Mouse (Mus musculus) forebrain, embryonic 14.5 days (tissue): Measurements from ENCODE around the gene St6galnac1. TPM values are rescaled to one million over a fixed set of nuclear protein-coding genes. Genes with fewer than 3 reads are reported as not detected.

ENCODE experiments used
- ATAC-seq: fragments of 200-750 bp; cut with Nextera tagmentation; 2 replicates; pipeline ENCODE4 v1.8.0; 2017; ENCODE audit warnings: mild to moderate bottlenecking, moderate library complexity
- DNase-seq: peaks from one replicate; pipeline ENCODE4 v3.0.0-alpha.2; 2015; ENCODE audit warnings: low spot score
- H3K27ac ChIP-seq: fragments of 300-500 bp; sonication (generic); 2 replicates; pipeline ENCODE4 v1.5.1; 2014; ENCODE audit warnings: low read depth, mild to moderate bottlenecking, control low read depth, low read length, moderate library complexity
- H3K27me3 ChIP-seq: fragments of 300-500 bp; sonication (generic); replicated peaks from 2 replicates; pipeline ENCODE4 v1.6.1; 2014; ENCODE audit warnings: low read length, control low read depth, mixed read lengths; ENCODE audit not compliant: control insufficient read depth, insufficient read depth
- H3K36me3 ChIP-seq: fragments of 300-500 bp; sonication (generic); 2 replicates; pipeline ENCODE4 v1.6.1; 2014; ENCODE audit warnings: low read length, control low read depth; ENCODE audit not compliant: control insufficient read depth, insufficient read depth
- H3K4me1 ChIP-seq: fragments of 300-500 bp; sonication (generic); 2 replicates; pipeline ENCODE4 v1.6.1; 2014; ENCODE audit warnings: antibody characterized with exemption, low read length, control low read depth; ENCODE audit not compliant: control insufficient read depth, insufficient read depth
- H3K4me2 ChIP-seq: fragments of 300-500 bp; sonication (generic); 2 replicates; pipeline ENCODE4 v1.6.1; 2014; ENCODE audit warnings: mild to moderate bottlenecking, control low read depth, low read length
- H3K4me3 ChIP-seq: fragments of 300-500 bp; sonication (generic); 2 replicates; pipeline ENCODE4 v1.5.1; 2014; ENCODE audit warnings: low read depth, low read length, control low read depth
- H3K9ac ChIP-seq: fragments of 300-500 bp; sonication (generic); 2 replicates; pipeline ENCODE4 v1.6.1; 2014; ENCODE audit warnings: mild to moderate bottlenecking, low read length, control low read depth, moderate library complexity
- H3K9me3 ChIP-seq: fragments of 300-500 bp; sonication (generic); replicated peaks from 2 replicates; pipeline ENCODE4 v1.6.1; 2016; ENCODE audit warnings: low read length, control low read depth, mixed read lengths; ENCODE audit not compliant: control insufficient read depth
- WGBS: fragments of 180-500 bp; shearing (Covaris S2); extraction: QIAGEN DNeasy Blood & Tissue Kit; methylation state at CpG from one replicate; pipeline ENCODE4 v1.1.7; 2014; 5-methylcytosine and 5-hydroxymethylcytosine counted together
- polyA plus RNA-seq: library from polyadenylated mRNA; unstranded; fragments of >200 nt; fragmentation: Nextera tagmentation; extraction: Ambion mirVana; gene quantifications from 2 replicates; pipeline ENCODE4 v1.2.1, GENCODE M21; 2014

Gene St6galnac1
- polyA plus RNA-seq, 1 experiment from 2014 or later, result not detected

GRCm38 (mm10) chr11:116808811-116809395 is 33.6 kb upstream of the St6galnac1 start:
- Histone ChIP-seq H3K27ac (no peak overlapping the region), H3K4me2 (no peak overlapping the region), H3K4me3 (no peak overlapping the region), H3K4me1 (peaks cover 23% of the 10 kb centered on the region), H3K9ac (no peak overlapping the region), H3K9me3 (no peaks in the 10 kb centered on the region), H3K27me3 (no peaks in the 10 kb centered on the region), H3K36me3 (no peaks in the 10 kb centered on the region)
- ATAC-seq (no peak), DNase-seq (no peak)
- WGBS, result 79% methylated on average over 11 of the region's 11 CpGs

- no peaks in the 10 kb centered on the region for H3K9me3 ChIP-seq
- no peak overlapping the region; the same call in 1 of the 2 replicates for H3K27ac ChIP-seq
- ATAC-seq, result no peak
- H3K36me3 ChIP-seq, result no peaks in the 10 kb centered on the region
- H3K4me3 ChIP-seq, result no peak overlapping the region
- H3K27me3 ChIP-seq, result no peaks in the 10 kb centered on the region
- peak; percentile 90 for DNase-seq
- no peak overlapping the region for H3K4me2 ChIP-seq
- WGBS, result 28% methylated on average over 7 of the region's 7 CpGs
- H3K4me1 ChIP-seq, result peaks cover 17% of the 10 kb centered on the region
- H3K9ac ChIP-seq, result no peak overlapping the region
Observed at GRCm38 (mm10) chr11:116807938-116808606, 32.8 kb upstream of the St6galnac1 start.

- no peak for ATAC-seq
- WGBS, result 63% methylated on average over 3 of the region's 3 CpGs
Observed at GRCm38 (mm10) chr11:116807526-116807925, 32.2 kb upstream of the St6galnac1 start.

GRCm38 (mm10) chr11:116807116-116807515 is 31.8 kb upstream of the St6galnac1 start:
- H3K4me2 ChIP-seq, result no peak overlapping the region
- H3K36me3 ChIP-seq, result no peaks in the 10 kb centered on the region
- H3K9ac ChIP-seq, result no peak overlapping the region
- no peak overlapping the region for H3K4me3 ChIP-seq
- DNase-seq, result peak; percentile 1
- peaks cover 7% of the 10 kb centered on the region for H3K4me1 ChIP-seq
- ATAC-seq, result no peak
- 48% methylated on average over 7 of the region's 7 CpGs for WGBS
- no peaks in the 10 kb centered on the region for H3K27me3 ChIP-seq
- no peak overlapping the region for H3K27ac ChIP-seq
- H3K9me3 ChIP-seq, result no peaks in the 10 kb centered on the region

More at GRCm38 (mm10) chr11:116807526-116807925, 32.2 kb upstream of the St6galnac1 start:
- Histone ChIP-seq H3K27ac (no peak overlapping the region; the same call in 1 of the 2 replicates), H3K4me1 (peaks cover 11% of the 10 kb centered on the region), H3K27me3 (no peaks in the 10 kb centered on the region), H3K4me2 (no peak overlapping the region), H3K36me3 (no peaks in the 10 kb centered on the region), H3K4me3 (no peak overlapping the region), H3K9ac (no peak overlapping the region), H3K9me3 (no peaks in the 10 kb centered on the region)
- DNase-seq, result peak; percentile 16

- H3K4me1 ChIP-seq, result peaks cover 6% of the 10 kb centered on the region
- 79% methylated on average over 15 of the region's 15 CpGs for WGBS
- ATAC-seq (no peak), DNase-seq (peak; percentile 10)
- no peaks in the 10 kb centered on the region for H3K36me3 ChIP-seq
- H3K27me3 ChIP-seq, result no peaks in the 10 kb centered on the region
- no peak overlapping the region; the same call in 1 of the 2 replicates for H3K27ac ChIP-seq
- H3K4me3 ChIP-seq, result no peak overlapping the region
- no peak overlapping the region for H3K4me2 ChIP-seq
- H3K9me3 ChIP-seq, result no peaks in the 10 kb centered on the region
- no peak overlapping the region for H3K9ac ChIP-seq
Observed at GRCm38 (mm10) chr11:116806136-116807071, 31.1 kb upstream of the St6galnac1 start.

- H3K27me3 ChIP-seq, result no peaks in the 10 kb centered on the region
- DNase-seq (no peak), ATAC-seq (no peak)
- H3K9me3 ChIP-seq, result no peaks in the 10 kb centered on the region
- H3K4me1 ChIP-seq, result no peaks in the 10 kb centered on the region
- no peak overlapping the region for H3K27ac ChIP-seq
- no peak overlapping the region for H3K9ac ChIP-seq
- H3K4me3 ChIP-seq, result no peak overlapping the region
- H3K4me2 ChIP-seq, result no peak overlapping the region
- 88% methylated on average over 5 of the region's 5 CpGs for WGBS
- H3K36me3 ChIP-seq, result no peaks in the 10 kb centered on the region
Observed at GRCm38 (mm10) chr11:116802709-116803108, 27.4 kb upstream of the St6galnac1 start.

GRCm38 (mm10) chr11:116801106-116801505 is 25.8 kb upstream of the St6galnac1 start:
- Histone ChIP-seq H3K4me2 (no peak overlapping the region), H3K4me3 (no peak overlapping the region), H3K4me1 (no peaks in the 10 kb centered on the region), H3K27me3 (no peaks in the 10 kb centered on the region), H3K9me3 (no peaks in the 10 kb centered on the region), H3K9ac (no peak overlapping the region), H3K36me3 (no peaks in the 10 kb centered on the region), H3K27ac (no peak overlapping the region)
- ATAC-seq (no peak), DNase-seq (no peak)
- 84% methylated on average over 5 of the region's 5 CpGs for WGBS

- Histone ChIP-seq H3K4me1 (no peaks in the 10 kb centered on the region), H3K4me2 (no peak overlapping the region), H3K9ac (no peak overlapping the region), H3K27me3 (no peaks in the 10 kb centered on the region), H3K36me3 (no peaks in the 10 kb centered on the region), H3K27ac (no peak overlapping the region), H3K4me3 (no peak overlapping the region), H3K9me3 (no peaks in the 10 kb centered on the region)
- ATAC-seq, result no peak
- 71% methylated on average over 5 of the region's 5 CpGs for WGBS
- DNase-seq, result no peak
Observed at GRCm38 (mm10) chr11:116799364-116799763, 24.1 kb upstream of the St6galnac1 start.
